ENCODE assay signal across 8 mouse cellular contexts in genomic region chr11:101968791-101969190, GRCm38 (mm10). TPM values are rescaled to one million over a fixed set of nuclear protein-coding genes. Genes with fewer than 3 reads are reported as not detected.
DNase-seq lines count a peak whose midpoint lies in the region; ATAC-seq and TF ChIP-seq lines count a peak whose summit lies in the region.

No protein-coding gene starts in this region.

- DNase-seq in adrenal gland, adult 18-20 months (ENCODE audit: low spot score in 2 of 2), result peak; percentile 73 to 81
- DNase-seq in gastrocnemius, postnatal 10 days, result peak; percentile 79
- peak; percentile 91 for DNase-seq in hindlimb bud, embryonic 11.5 days (ENCODE audit: extremely low spot score, low read depth, low spot score)
- peak; percentile 76 to 80 for DNase-seq in left cerebral cortex, adult 2 months (ENCODE audit: extremely low spot score in 1 of 2, low spot score in 2 of 2)
- DNase-seq in right cerebral cortex, postnatal 4 days, result peak; percentile 83

- TF ChIP-seq CTCF in cortical plate, adult 2 months (IDR thresholded peaks at IDR 0.05; ENCODE audit: extremely low read depth, insufficient read depth, low read length), result peak; percentile 100
- peak; percentile 95 for TF ChIP-seq CTCF in left cerebral cortex, adult 2 months (IDR thresholded peaks at IDR 0.05)

- peaks cover under 1% of the 10 kb centered on the region; the same call in 1 of the 2 replicates for H3K4me1 ChIP-seq in cortical plate, adult 2 months (ENCODE audit: control insufficient read depth, insufficient read depth, low read length)

- intact Hi-C loops in left cerebral cortex, adult 2 months (cut with DNase I), result loop anchor here (1.0 to 2.0 kb wide), 2 partner anchors 49 to 156 kb away; no protein-coding TSS in a partner anchor

- no peak overlapping the region for H3K4me3 ChIP-seq in cortical plate, adult 2 months (ENCODE audit: insufficient read depth, low read length)
- no peak overlapping the region for H3K4me3 ChIP-seq in left cerebral cortex, adult 2 months

- TF ChIP-seq POLR2A in cortical plate, adult 2 months (IDR thresholded peaks at IDR 0.05; ENCODE audit: extremely low read depth, insufficient read depth, low read length), result no peak

- H3K27ac ChIP-seq in cortical plate, adult 2 months (ENCODE audit: insufficient read depth, low read length), result no peak overlapping the region
- H3K27ac ChIP-seq in left cerebral cortex, adult 2 months, result no peak overlapping the region

- peak; percentile 75 for ATAC-seq in megakaryocyte-erythroid progenitor cell, adult 5-6 weeks (replicated peaks; ENCODE audit: low FRiP score, low TSS enrichment, poor library complexity, severe bottlenecking)
- no peak for ATAC-seq in inflammation-experienced regulatory T-cells, adult 6 months

RNA-seq across cellular contexts. Expression of gene Sost, which starts 2.0 kb away (rescaled TPM):
- not detected for total RNA-seq in adrenal gland, adult 18-20 months (2021)
- 0.09 and 0.10 TPM in 2 replicates for polyA plus RNA-seq in cortical plate, adult 2 months (2012; rRNA removed)
- under 1 TPM in 1 of 2 experiments, not detected in 1; 0.41 TPM for total RNA-seq in gastrocnemius, postnatal 10 days (2021)
- total RNA-seq in left cerebral cortex, adult 2 months (2021), result not detected
- not detected in 2 replicates for total RNA-seq in megakaryocyte-erythroid progenitor cell, adult 5-6 weeks (2014; fragmentation: Nextera tagmentation)
- not detected in 2 replicates for total RNA-seq in megakaryocyte-erythroid progenitor cell, adult 5-6 weeks (2017)
- not detected for polyA plus RNA-seq in inflammation-experienced regulatory T-cells, adult 6 months (2017; shearing (Covaris generic))

RNA-seq across cellular contexts. Expression of gene Cfap97d1, which starts 15.3 kb away (rescaled TPM):
- not detected for total RNA-seq in adrenal gland, adult 18-20 months (2021)
- polyA plus RNA-seq in cortical plate, adult 2 months (2012; rRNA removed), result not detected in 2 replicates
- total RNA-seq in gastrocnemius, postnatal 10 days (2021), result not detected
- total RNA-seq in left cerebral cortex, adult 2 months (2021), result not detected
- not detected in 2 replicates for total RNA-seq in megakaryocyte-erythroid progenitor cell, adult 5-6 weeks (2014; fragmentation: Nextera tagmentation)
- not detected in 2 replicates for total RNA-seq in megakaryocyte-erythroid progenitor cell, adult 5-6 weeks (2017)
- polyA plus RNA-seq in inflammation-experienced regulatory T-cells, adult 6 months (2017; shearing (Covaris generic)), result not detected

RNA-seq across cellular contexts. Expression of gene Dusp3, which starts 18.0 kb away (rescaled TPM):
- total RNA-seq in adrenal gland, adult 18-20 months (2021), result 100 to 1,000 TPM; 107 to 138 TPM
- polyA plus RNA-seq in cortical plate, adult 2 months (2012; rRNA removed), result 162 and 171 TPM in 2 replicates
- 100 to 1,000 TPM; 122 to 136 TPM for total RNA-seq in gastrocnemius, postnatal 10 days (2021)
- 100 to 1,000 TPM; 206 to 220 TPM for total RNA-seq in left cerebral cortex, adult 2 months (2021)
- 0.28 and 0.96 TPM in 2 replicates for total RNA-seq in megakaryocyte-erythroid progenitor cell, adult 5-6 weeks (2014; fragmentation: Nextera tagmentation)
- total RNA-seq in megakaryocyte-erythroid progenitor cell, adult 5-6 weeks (2017), result 0.70 and 1.3 TPM in 2 replicates
- 1 to 10 TPM; 1.1 to 4.3 (median 1.3) TPM for polyA plus RNA-seq in inflammation-experienced regulatory T-cells, adult 6 months (2017; shearing (Covaris generic))

RNA-seq across cellular contexts. Expression of gene Mpp3, which starts 59.5 kb away (rescaled TPM):
- 10 to 100 TPM; 10.8 to 20.2 TPM for total RNA-seq in adrenal gland, adult 18-20 months (2021)
- 57.9 and 60.4 TPM in 2 replicates for polyA plus RNA-seq in cortical plate, adult 2 months (2012; rRNA removed)
- 10 to 100 TPM; 76.8 to 83.7 TPM for total RNA-seq in gastrocnemius, postnatal 10 days (2021)
- 10 to 100 TPM; 94.6 to 98.8 TPM for total RNA-seq in left cerebral cortex, adult 2 months (2021)
- not detected in 2 replicates for total RNA-seq in megakaryocyte-erythroid progenitor cell, adult 5-6 weeks (2014; fragmentation: Nextera tagmentation)
- total RNA-seq in megakaryocyte-erythroid progenitor cell, adult 5-6 weeks (2017), result not detected in 2 replicates
- polyA plus RNA-seq in inflammation-experienced regulatory T-cells, adult 6 months (2017; shearing (Covaris generic)), result under 1 TPM in 1 of 3 experiments, not detected in 2; 0.25 TPM

Comparison
In these comparisons a context has a peak if more than half of its experiments do, and no peak if none do; other contexts are left out.
1. RNA of gene Dusp3, which starts 18.0 kb away (total RNA-seq): 206 to 220 TPM in left cerebral cortex, adult 2 months, 107 to 138 TPM in adrenal gland, adult 18-20 months and 122 to 136 TPM in gastrocnemius, postnatal 10 days; 0.28 to 1.3 TPM in megakaryocyte-erythroid progenitor cell, adult 5-6 weeks; every median in the first group is over 10 times any median in the second.
2. Peak in every context shown above with its lines, with median percentiles within 50 percentile points of each other: DNase-seq.